Mouse (Mus musculus) cerebellum, postnatal 10 days (tissue): Measurements from ENCODE around the gene Ncbp3.

ENCODE experiments used
- DNase-seq, 2 experiments: peaks; one replicate each; pipeline ENCODE4 v3.0.0; 2021; ENCODE audit warnings: mixed read lengths in 2 of 2

Ncbp3 gene

GRCm38 (mm10) chr11:73030821-73031498 lies 16.6 kb upstream of the Ncbp3 start:
- peak; percentile 94 for DNase-seq

GRCm38 (mm10) chr11:73031536-73031935 lies 16.0 kb upstream of the Ncbp3 start:
- peak; percentile 63 to 68 for DNase-seq

GRCm38 (mm10) chr11:73036077-73036476 lies 11.5 kb upstream of the Ncbp3 start:
- DNase-seq = no peak

GRCm38 (mm10) chr11:73036889-73037288 lies 10.7 kb upstream of the Ncbp3 start:
- DNase-seq = no peak

- DNase-seq = no peak
These were observed 9.9 kb upstream of the Ncbp3 start for GRCm38 (mm10) chr11:73037691-73038090.

GRCm38 (mm10) chr11:73039102-73039799 lies 8.3 kb upstream of the Ncbp3 start:
- DNase-seq = peak; percentile 81 to 87

GRCm38 (mm10) chr11:73044229-73044755 lies 3.3 kb upstream of the Ncbp3 start:
- no peak for DNase-seq

- DNase-seq = no peak
These were observed 2.8 kb upstream of the Ncbp3 start for GRCm38 (mm10) chr11:73044789-73045188.

- DNase-seq = no peak
These were observed 670 bp downstream of the Ncbp3 start for GRCm38 (mm10) chr11:73048030-73048876.

- peak; percentile 88 to 92 for DNase-seq
These were observed 1.8 kb downstream of the Ncbp3 start for GRCm38 (mm10) chr11:73049335-73049734.

- no peak for DNase-seq
These were observed 5.2 kb downstream of the Ncbp3 start for GRCm38 (mm10) chr11:73052795-73053194.

- DNase-seq = no peak
These were observed 10.1 kb downstream of the Ncbp3 start for GRCm38 (mm10) chr11:73057701-73058100.

- DNase-seq = no peak
These were observed 12.0 kb downstream of the Ncbp3 start for GRCm38 (mm10) chr11:73059630-73060029.

- no peak for DNase-seq
These were observed 13.8 kb downstream of the Ncbp3 start for GRCm38 (mm10) chr11:73061413-73061812.

GRCm38 (mm10) chr11:73071839-73072238 lies 24.3 kb downstream of the Ncbp3 start:
- peak; percentile 70 to 72 for DNase-seq

- DNase-seq = no peak
These were observed 28.7 kb downstream of the Ncbp3 start for GRCm38 (mm10) chr11:73076295-73076694.

- no peak for DNase-seq
These were observed 29.1 kb downstream of the Ncbp3 start for GRCm38 (mm10) chr11:73076733-73077132.

- DNase-seq = no peak
These were observed 29.7 kb downstream of the Ncbp3 start for GRCm38 (mm10) chr11:73077211-73077720.

GRCm38 (mm10) chr11:73078615-73079014 lies 31.0 kb downstream of the Ncbp3 start:
- DNase-seq = no peak

GRCm38 (mm10) chr11:73080306-73080705 lies 32.7 kb downstream of the Ncbp3 start:
- DNase-seq = no peak

- no peak for DNase-seq
These were observed 36.7 kb downstream of the Ncbp3 start for GRCm38 (mm10) chr11:73084303-73084702.

GRCm38 (mm10) chr11:73084804-73085231 lies 37.2 kb downstream of the Ncbp3 start:
- peak; percentile 52 to 65 for DNase-seq

GRCm38 (mm10) chr11:73085391-73085790 lies 37.8 kb downstream of the Ncbp3 start:
- no peak for DNase-seq
